Mouse (Mus musculus) T-helper 17 cell (primary cell): ENCODE results near the gene Timm44.

ENCODE experiments used
- in situ Hi-C, 2 experiments: fragments of 300-600 bp; cut with MboI, MseI; formaldehyde crosslinking; loops; 1 replicate in 1 of 2; 2 replicates in 1 of 2; pipeline ENCODE4 v1.15.1; 2025; ENCODE audit warnings: high pct_unique_total_duplicates in 2 of 2

The Timm44 gene

GRCm38 (mm10) chr8:4275275-4276110, at the start of gene Timm44:
TSS of gene Timm44 (minus strand) at chr8:4275913.
- in situ Hi-C loops, result no loop called here

- in situ Hi-C loops, result loop anchor here in 1 of 2 experiments (5.0 kb wide), 1 partner anchor 68 kb away; the partner anchor contains the start of gene Ctxn1
Measured at GRCm38 (mm10) chr8:4324983-4325750, 49.5 kb upstream of the Timm44 start, which contains the start of the genes Ccl25 and Elavl1. TSS of gene Ccl25 (plus strand) at chr8:4325210. TSS of gene Elavl1 (minus strand) at chr8:4325413.

GRCm38 (mm10) chr8:4324525-4324924, 48.8 kb upstream of the Timm44 start:
- in situ Hi-C loops, result loop anchor here in 1 of 2 experiments (5.0 kb wide), 1 partner anchor 67 kb away; the partner anchor contains the start of gene Ctxn1

GRCm38 (mm10) chr8:4323917-4324316, 48.2 kb upstream of the Timm44 start:
- in situ Hi-C loops, result loop anchor here in 1 of 2 experiments (5.0 kb wide), 1 partner anchor 67 kb away; the partner anchor contains the start of gene Ctxn1

DNA sequence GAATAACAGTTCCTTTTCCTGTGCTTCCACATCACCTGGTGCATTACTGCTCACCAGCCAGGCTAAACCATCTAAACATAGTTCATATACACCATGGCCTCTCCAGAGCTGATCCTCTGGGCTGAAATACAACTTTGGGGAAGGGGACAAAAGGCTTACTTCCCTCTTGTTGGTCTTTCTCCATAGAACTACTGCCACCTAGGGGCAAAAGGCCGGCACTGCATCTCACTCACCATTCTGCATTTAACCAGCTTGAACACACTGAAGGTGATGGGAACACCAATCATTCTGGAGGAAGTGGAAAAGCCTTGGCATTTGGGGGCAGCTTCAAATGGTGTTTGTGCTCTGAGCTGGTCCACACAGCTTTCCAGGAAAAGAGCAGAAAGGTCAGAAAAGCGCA, 46.8 kb upstream of the Timm44 start:
- in situ Hi-C loops, result loop anchor here in 1 of 2 experiments (5.0 kb wide), 1 partner anchor 65 kb away; the partner anchor contains the start of gene Ctxn1

DNA sequence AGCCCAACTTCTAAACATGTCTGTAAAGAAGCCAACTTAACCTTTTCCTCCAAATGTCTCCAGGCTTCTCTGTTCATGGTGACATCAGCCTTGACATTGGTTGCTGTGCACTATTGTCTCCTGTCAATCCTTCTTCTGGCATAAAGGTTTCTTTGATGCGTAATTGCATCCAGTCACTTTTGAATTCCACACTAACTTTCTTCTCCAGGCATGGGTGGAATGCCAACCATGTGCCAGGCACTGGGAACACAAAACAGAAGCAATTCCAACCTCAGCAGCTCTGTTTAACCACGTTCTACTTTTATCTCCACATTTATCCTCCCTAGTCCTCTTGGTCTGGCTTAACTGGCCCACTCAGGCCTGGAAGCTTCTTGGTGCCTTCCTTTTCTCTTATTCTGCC, 45.3 kb upstream of the Timm44 start:
- in situ Hi-C loops, result loop anchor here in 1 of 2 experiments (5.0 kb wide), 1 partner anchor 64 kb away; the partner anchor contains the start of gene Ctxn1

- in situ Hi-C loops, result loop anchor here in 1 of 2 experiments (5.0 kb wide), 1 partner anchor 63 kb away; the partner anchor contains the start of gene Ctxn1
Measured at GRCm38 (mm10) chr8:4320404-4320803, 44.7 kb upstream of the Timm44 start.

- in situ Hi-C loops, result no loop called here
Measured at GRCm38 (mm10) chr8:4319573-4319872, 43.8 kb upstream of the Timm44 start.

DNA sequence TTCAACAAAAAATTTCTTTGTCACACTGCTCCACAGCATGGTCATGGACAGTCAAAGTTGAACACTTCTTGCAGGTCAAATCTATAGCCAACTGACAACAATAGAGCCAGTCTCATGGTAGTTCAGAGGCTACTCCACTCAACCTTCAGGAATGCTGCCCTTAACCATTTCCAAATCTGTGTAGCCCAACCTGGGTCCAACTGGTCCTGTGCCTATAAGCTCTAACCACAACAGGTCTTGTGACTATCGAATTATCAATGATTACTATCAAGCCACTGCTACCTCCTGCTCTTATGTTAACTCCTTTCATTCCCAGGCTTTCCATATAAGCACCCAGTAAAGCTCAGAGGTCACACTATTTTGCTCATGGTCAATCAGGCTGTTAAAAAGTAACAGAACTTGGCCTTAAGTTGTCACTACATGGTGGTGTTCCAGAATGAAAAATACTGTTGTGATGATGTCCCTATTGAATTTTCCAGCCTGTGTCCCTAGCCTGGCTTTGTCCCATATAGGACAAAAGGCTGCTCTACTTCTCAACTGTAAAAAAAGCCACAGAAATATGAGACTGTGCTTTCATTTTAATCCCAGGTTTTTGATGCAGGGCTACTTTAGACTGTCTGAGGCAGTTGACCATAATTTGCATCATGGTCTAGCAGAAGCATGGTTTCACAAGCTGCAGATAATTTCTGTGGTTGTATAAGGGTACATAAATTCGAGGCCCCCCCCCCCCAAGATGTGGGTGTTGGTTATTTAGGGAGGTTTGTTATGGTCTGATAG, 43.3 kb upstream of the Timm44 start:
- in situ Hi-C loops, result no loop called here

GRCm38 (mm10) chr8:4318124-4318523, 42.4 kb upstream of the Timm44 start:
- in situ Hi-C loops, result no loop called here

- in situ Hi-C loops, result no loop called here
Measured at GRCm38 (mm10) chr8:4314852-4315251, 39.1 kb upstream of the Timm44 start.

GRCm38 (mm10) chr8:4313254-4314124, 37.8 kb upstream of the Timm44 start:
- in situ Hi-C loops, result no loop called here

DNA sequence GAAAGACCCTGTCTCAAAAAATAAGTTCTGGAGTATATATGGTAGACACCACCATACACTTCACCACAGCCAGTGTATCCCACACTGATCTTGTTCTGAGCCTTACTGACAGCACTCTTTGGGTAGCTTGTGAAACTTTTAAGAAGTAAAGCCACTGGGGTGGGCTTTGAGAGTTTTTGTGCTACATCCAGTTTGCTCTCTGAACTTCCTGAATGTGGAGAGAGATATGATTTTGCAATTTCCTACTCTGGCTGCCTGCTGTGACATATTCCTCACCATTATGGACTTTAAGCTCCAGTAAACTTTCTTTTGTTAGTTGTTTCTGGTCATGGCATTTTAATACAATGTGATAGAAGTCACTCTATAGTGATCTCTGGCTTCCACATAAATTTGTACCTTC, 36.4 kb upstream of the Timm44 start:
- in situ Hi-C loops, result no loop called here

GRCm38 (mm10) chr8:4305838-4306237, 30.1 kb upstream of the Timm44 start:
- in situ Hi-C loops, result no loop called here

- in situ Hi-C loops, result no loop called here
Measured at GRCm38 (mm10) chr8:4304124-4304547, 28.4 kb upstream of the Timm44 start.

GRCm38 (mm10) chr8:4297822-4298221, 22.1 kb upstream of the Timm44 start:
- in situ Hi-C loops, result no loop called here

DNA sequence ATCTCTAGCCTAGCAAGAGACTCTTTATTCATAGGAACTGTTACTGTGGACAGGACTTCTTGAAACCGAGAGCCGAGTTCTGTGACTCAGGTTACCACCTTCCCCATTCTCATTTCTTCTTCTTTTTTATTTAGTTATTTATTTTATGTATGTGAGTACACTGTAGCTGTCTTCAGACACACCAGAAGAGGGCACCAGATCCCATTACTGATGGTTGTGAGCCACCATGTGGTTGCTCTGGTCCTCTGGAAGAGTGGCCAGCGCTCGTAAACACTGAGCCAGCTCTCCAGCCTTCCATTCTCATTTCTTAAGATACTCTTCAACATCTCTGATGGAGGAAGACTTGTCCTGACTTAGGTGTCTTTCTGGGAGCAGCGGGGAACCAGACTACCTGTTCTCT, 17.0 kb upstream of the Timm44 start:
- in situ Hi-C loops, result no loop called here

DNA sequence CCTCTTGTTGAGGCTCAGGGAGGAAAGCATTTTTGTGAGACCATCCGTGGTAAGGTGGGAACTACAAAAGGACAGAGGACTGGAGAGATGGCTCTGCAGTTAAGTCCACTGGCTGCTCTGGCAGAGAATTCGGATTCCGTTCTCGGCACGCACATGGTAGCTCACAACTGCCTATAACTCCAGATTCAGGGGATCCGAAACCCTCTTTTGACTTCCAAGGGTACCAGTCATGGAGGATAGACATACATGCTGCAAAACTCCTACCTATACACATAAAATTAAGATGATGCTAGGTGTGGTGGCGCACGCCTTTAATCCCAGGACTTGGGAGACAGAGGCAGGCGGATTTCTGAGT, 375 bp upstream of the Timm44 start:
- in situ Hi-C loops, result no loop called here

DNA sequence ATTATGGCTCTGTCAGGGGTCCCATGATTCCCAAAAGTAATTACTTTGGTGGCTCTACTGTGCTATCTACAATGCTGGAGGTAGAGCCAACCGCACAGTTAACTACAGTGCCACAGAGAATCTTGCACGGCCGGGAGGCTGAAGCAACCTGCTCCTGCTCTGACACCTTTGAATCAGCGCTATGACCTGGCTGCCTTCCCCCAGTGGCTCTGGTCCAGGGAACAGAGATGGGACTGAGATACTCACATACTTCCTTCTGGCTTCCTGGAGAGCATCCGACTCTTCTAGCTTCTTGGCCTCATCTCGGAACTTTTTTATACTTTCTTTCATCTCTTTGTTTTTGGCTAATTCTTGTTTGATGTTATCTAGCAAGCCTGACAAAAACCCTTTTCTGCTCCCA, 6.1 kb downstream of the Timm44 start:
- in situ Hi-C loops, result loop anchor here in 1 of 2 experiments (10.0 kb wide), 1 partner anchor 325 kb away; no protein-coding TSS in a partner anchor

GRCm38 (mm10) chr8:4267627-4268026, 8.1 kb downstream of the Timm44 start:
- in situ Hi-C loops, result loop anchor here in 1 of 2 experiments (10.0 kb wide), 1 partner anchor 327 kb away; no protein-coding TSS in a partner anchor
